Mouse (Mus musculus): ENCODE results near the gene Cnn3. TPM values are rescaled to one million over a fixed set of nuclear protein-coding genes. Genes with fewer than 3 reads are reported as not detected.
A peak's percentile ranks its signal among the peaks of the same experiment; 100 is the strongest.

Cnn3 gene
- polyA plus RNA-seq, 1 experiment from 2014 or later = 436 TPM

DNA sequence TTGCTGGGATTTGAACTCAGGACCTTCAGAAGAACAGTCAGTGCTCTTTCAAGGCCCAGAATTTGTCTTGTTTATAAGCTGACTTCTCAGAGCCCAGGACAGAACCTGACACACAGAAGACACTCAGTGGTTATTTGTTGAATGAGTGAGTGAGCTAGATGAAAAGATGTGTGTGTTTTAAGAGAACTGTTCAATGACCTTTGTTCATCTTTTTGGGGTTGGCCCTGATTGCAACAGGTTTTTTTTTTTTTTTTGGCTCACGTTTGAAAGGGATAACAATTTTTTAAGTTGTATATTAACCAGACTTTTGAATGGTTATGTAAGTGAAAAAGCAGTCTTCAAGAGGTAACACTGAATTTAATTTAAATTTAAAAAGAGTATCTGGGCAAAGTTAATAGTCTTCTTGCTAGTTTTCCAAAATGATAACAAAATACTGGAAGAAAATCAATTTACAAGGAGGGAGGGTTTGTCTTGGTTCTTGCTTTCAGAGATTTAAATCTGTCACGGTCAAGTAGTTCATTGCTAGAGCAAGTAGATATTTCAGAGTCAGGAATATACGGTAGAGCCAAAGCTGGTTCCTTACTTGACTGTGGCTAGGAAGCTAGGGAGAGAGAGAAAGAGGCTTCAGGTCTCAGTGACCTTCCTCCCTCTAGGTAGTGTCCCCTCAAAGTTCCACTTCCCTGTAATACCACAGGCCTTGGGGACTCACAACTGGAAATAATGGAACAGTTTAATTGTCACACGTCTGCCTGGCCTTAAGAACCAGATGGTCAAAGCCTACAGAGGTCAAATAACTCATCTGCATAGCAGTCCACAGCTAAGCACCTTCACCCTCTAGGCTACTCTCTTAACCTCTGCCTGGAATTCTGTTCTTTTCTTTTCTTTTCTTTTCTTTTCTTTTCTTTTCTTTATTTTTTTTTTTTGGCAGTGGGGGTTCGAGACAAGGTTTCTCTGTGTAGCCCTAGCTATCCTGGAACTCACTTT is 9.8 kb upstream of the Cnn3 start:
- Histone ChIP-seq H3K9ac (no peak overlapping the region), H3K9me3 (ENCODE audit: control insufficient read depth, low read length) (no peaks in the 10 kb centered on the region), H3K4me3 (replicated peaks; ENCODE audit: low read length) (no peak overlapping the region), H3K4me2 (replicated peaks) (no peak overlapping the region), H3K4me1 (replicated peaks; ENCODE audit: control insufficient read depth, insufficient read depth, low read length) (no peaks in the 10 kb centered on the region), H3K27ac (no peak overlapping the region), H3K36me3 (replicated peaks; ENCODE audit: control insufficient read depth, insufficient read depth) (no peaks in the 10 kb centered on the region), H3K27me3 (ENCODE audit: control insufficient read depth, insufficient read depth, low read length) (no peaks in the 10 kb centered on the region)
- 67% methylated on average over 5 of the region's 5 CpGs for WGBS
- ATAC-seq (ENCODE audit: low FRiP score) = no peak
- no peak for DNase-seq (ENCODE audit: low spot score)

DNA sequence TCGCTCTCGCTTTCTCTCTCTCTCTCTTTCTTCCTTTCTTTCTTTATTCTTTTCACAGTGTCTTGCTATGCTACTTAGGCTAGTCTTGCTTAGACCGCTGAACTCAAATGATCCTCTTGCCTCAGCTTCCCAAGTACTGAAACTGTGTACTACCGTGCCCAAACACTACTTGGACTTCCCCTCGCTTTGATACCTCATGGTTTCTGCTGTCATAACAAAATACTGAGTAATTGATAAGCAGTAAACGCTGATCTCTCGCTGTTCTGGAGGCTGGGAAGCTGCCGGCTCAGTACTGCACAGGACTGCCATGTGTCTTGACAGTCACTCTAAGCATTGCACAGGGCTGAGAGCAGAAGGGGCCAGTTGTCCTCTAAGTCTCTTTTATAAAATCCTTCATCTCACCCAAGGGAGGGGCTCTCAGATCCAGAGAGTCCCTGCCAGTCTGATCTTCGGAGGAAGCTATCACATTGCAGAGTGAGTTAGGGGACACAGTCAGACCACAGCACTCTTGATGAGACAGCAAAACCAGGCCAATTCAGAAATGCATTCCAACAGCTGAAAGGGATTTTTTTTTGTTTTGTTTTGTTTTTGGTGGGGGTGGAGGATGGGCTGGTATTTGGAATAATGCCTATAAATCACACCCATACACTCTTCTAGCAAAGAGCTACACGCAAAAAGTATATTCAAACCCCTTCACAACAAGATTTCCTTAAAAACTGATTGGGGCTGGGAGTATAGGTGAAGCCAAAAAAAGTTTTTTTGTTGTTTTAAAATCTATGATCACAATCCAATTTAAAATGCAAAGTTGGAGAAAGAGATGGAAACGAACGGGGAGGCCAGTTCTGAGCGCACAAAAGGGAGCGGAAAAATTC is 8.7 kb upstream of the Cnn3 start:
- no peaks in the 10 kb centered on the region for H3K36me3 ChIP-seq (replicated peaks; ENCODE audit: control insufficient read depth, insufficient read depth)
- ATAC-seq (ENCODE audit: low FRiP score) (peak; percentile 17; the same call in 1 of the 2 replicates), DNase-seq (ENCODE audit: low spot score) (no peak)
- no peak overlapping the region for H3K27ac ChIP-seq
- WGBS = 40% methylated on average over 14 of the region's 14 CpGs
- H3K9ac ChIP-seq = no peak overlapping the region
- H3K4me3 ChIP-seq (replicated peaks; ENCODE audit: low read length) = no peak overlapping the region
- no peaks in the 10 kb centered on the region for H3K27me3 ChIP-seq (ENCODE audit: control insufficient read depth, insufficient read depth, low read length)
- no peak overlapping the region for H3K4me2 ChIP-seq (replicated peaks)
- no peaks in the 10 kb centered on the region for H3K4me1 ChIP-seq (replicated peaks; ENCODE audit: control insufficient read depth, insufficient read depth, low read length)
- H3K9me3 ChIP-seq (ENCODE audit: control insufficient read depth, low read length) = no peaks in the 10 kb centered on the region

DNA sequence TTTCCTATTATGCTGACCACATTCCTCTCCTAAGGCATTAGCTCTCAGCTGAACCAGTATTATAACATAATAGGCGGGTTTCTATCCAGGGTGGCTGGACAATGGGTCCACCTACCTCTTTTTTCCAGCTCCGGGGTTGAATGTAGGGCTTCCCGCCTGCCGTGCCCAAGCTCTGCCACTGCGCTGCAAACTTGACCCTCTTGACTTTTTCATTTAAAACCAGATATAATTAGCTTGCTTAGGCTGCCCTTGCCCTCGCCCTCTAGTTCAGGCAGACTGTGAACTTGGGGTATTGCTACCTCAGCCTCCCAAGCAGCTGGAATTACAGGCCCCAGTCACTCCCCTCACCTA is 8.1 kb upstream of the Cnn3 start:
- ATAC-seq (ENCODE audit: low FRiP score) (no peak), DNase-seq (ENCODE audit: low spot score) (no peak)
- H3K4me1 ChIP-seq (replicated peaks; ENCODE audit: control insufficient read depth, insufficient read depth, low read length) = no peaks in the 10 kb centered on the region
- H3K36me3 ChIP-seq (replicated peaks; ENCODE audit: control insufficient read depth, insufficient read depth) = no peaks in the 10 kb centered on the region
- no peaks in the 10 kb centered on the region for H3K27me3 ChIP-seq (ENCODE audit: control insufficient read depth, insufficient read depth, low read length)
- H3K9ac ChIP-seq = no peak overlapping the region
- WGBS = 10% methylated on average over 6 of the region's 6 CpGs
- no peak overlapping the region for H3K4me2 ChIP-seq (replicated peaks)
- H3K4me3 ChIP-seq (replicated peaks; ENCODE audit: low read length) = no peak overlapping the region
- H3K9me3 ChIP-seq (ENCODE audit: control insufficient read depth, low read length) = no peaks in the 10 kb centered on the region
- no peak overlapping the region for H3K27ac ChIP-seq

DNA sequence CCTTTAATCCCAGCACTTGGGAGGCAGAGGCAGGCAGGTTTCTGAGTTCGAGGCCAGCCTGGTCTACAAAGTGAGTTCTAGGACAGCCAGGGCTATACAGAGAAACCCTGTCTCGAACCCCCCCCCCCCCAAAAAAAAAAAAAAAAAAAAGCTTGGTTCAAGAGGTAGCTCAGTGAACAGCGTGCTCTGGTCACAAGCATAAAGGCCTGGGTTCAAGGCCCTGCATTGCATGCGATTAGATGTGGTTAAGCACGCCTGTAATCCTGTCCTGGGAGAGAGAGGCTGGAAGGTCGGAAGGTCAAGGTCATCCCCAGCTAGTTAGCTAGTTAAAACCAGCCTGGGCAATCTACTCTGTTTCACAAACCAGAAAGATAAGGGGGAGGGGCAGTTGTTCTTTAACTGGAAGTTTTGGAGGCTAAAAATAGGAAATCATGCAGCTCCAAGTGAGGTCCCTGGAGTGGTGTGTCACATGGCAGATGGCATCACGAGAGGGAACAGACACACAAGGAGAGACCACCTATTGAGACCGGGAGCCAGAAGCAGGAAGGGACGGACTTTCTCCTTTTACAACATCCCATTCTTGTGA is 7.4 kb upstream of the Cnn3 start:
- ATAC-seq (ENCODE audit: low FRiP score) = 0 out of 2 replicates have a peak, but pooled peaks have one; percentile 51
- DNase-seq (ENCODE audit: low spot score) = no peak
- H3K4me2 ChIP-seq (replicated peaks) = no peak overlapping the region
- no peaks in the 10 kb centered on the region for H3K27me3 ChIP-seq (ENCODE audit: control insufficient read depth, insufficient read depth, low read length)
- no peaks in the 10 kb centered on the region for H3K36me3 ChIP-seq (replicated peaks; ENCODE audit: control insufficient read depth, insufficient read depth)
- no peak overlapping the region for H3K9ac ChIP-seq
- no peak overlapping the region for H3K27ac ChIP-seq
- no peaks in the 10 kb centered on the region for H3K9me3 ChIP-seq (ENCODE audit: control insufficient read depth, low read length)
- WGBS = 85% methylated on average over 9 of the region's 9 CpGs
- H3K4me3 ChIP-seq (replicated peaks; ENCODE audit: low read length) = no peak overlapping the region
- no peaks in the 10 kb centered on the region for H3K4me1 ChIP-seq (replicated peaks; ENCODE audit: control insufficient read depth, insufficient read depth, low read length)

DNA sequence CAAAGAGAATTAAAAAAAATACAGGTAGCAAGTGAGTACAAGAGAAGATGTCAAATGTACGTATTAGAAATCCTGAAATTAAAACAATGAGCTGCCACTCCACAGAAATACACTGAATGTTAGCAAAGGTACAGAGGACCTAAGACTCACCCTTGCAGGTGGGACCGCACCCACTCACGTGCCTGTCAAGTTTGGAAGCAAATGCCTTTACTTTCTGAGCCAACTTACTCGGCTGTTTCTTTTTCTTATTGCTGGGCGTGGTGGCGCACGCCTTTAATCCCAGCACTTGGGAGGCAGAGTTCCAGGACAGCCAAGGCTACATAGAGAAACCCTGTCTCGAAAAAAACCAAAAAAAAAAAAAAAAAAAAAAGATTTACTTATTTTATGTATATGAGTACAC is 3.9 kb upstream of the Cnn3 start:
- DNase-seq (ENCODE audit: low spot score) = no peak
- ATAC-seq (ENCODE audit: low FRiP score) = no peak
- Histone ChIP-seq H3K9ac (no peak overlapping the region), H3K4me3 (replicated peaks; ENCODE audit: low read length) (no peak overlapping the region), H3K9me3 (ENCODE audit: control insufficient read depth, low read length) (no peaks in the 10 kb centered on the region), H3K27me3 (ENCODE audit: control insufficient read depth, insufficient read depth, low read length) (no peaks in the 10 kb centered on the region), H3K36me3 (replicated peaks; ENCODE audit: control insufficient read depth, insufficient read depth) (no peaks in the 10 kb centered on the region), H3K4me1 (replicated peaks; ENCODE audit: control insufficient read depth, insufficient read depth, low read length) (no peaks in the 10 kb centered on the region), H3K27ac (no peak overlapping the region), H3K4me2 (replicated peaks) (no peak overlapping the region)
- 85% methylated on average over 8 of the region's 8 CpGs for WGBS

DNA sequence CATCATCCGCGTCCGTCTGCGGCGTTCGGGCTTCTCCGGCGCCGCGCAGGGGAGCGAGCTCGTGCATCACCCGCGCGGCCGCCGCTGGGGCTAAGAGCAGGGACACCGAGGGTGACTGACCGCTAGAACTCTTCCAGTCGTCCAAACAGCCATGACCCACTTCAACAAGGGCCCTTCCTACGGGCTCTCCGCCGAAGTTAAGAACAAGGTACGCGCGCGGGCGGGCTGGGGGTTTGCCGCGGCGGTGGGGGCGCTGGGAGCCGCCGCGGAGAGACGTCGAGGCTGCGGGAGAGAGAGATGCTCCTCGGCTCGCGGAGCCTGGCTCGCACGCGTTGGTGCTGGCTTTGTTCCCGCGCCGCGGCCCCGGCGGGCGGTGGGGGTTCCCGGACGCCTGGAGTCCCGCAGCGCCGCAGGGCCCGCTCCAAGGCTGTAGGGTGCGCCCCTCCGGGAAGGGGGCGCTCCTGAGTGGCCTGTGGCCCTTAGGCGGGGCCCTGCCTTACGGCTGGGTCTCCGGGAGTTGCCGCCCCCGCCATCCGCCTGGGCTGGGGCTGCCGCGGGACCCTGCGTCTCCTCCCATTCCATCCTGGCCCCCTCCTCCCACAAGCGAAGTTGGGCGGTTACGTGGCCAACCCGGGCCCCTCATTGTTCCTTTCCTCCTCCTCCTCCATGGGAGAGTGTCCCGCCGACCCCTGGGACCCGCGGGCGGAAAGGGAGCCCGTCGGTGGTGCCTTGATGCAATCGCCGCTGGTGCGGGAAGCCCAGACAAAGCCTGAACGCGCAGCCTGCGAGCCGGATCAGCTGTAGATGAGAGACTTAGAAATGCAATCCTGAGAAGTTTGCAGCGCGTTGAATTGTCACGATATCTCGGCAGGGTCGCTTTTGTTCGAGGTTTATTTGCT is 573 bp downstream of the Cnn3 start:
- Histone ChIP-seq H3K27ac (peak overlapping the region; percentile 95), H3K4me2 (replicated peaks) (peak overlapping the region; percentile 72), H3K9ac (peak overlapping the region; percentile 98), H3K4me1 (replicated peaks; ENCODE audit: control insufficient read depth, insufficient read depth, low read length) (peaks cover 34% of the 10 kb centered on the region), H3K4me3 (replicated peaks; ENCODE audit: low read length) (peak overlapping the region; percentile 91), H3K9me3 (ENCODE audit: control insufficient read depth, low read length) (no peaks in the 10 kb centered on the region), H3K27me3 (ENCODE audit: control insufficient read depth, insufficient read depth, low read length) (no peaks in the 10 kb centered on the region), H3K36me3 (replicated peaks; ENCODE audit: control insufficient read depth, insufficient read depth) (no peaks in the 10 kb centered on the region)
- ATAC-seq (ENCODE audit: low FRiP score) (peak; percentile 70), DNase-seq (ENCODE audit: low spot score) (peak; percentile 72)
- WGBS = under 1% methylated on average over 89 of the region's 93 CpGs

DNA sequence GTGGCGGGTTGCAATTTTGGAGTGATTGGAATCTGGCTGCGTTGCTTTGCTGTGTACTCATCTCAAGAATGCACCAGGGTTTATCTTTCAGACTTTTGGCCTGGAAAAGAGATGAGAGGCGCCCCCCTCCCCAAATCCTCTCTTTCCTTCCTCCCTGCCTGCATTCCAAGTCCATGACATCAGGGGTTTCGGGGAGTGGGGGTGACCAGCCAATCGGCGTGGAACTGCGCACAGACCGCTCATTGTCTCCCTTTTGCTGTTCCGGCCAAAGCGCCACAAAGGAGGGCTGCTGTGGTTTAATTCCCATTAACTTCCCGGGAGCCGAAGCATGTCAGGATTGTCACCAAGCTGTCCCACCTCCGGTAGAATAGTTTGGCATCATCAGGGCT is 1.2 kb downstream of the Cnn3 start:
- Histone ChIP-seq H3K27me3 (ENCODE audit: control insufficient read depth, insufficient read depth, low read length) (no peaks in the 10 kb centered on the region), H3K4me1 (replicated peaks; ENCODE audit: control insufficient read depth, insufficient read depth, low read length) (peaks cover 36% of the 10 kb centered on the region), H3K27ac (peak overlapping the region; percentile 95), H3K36me3 (replicated peaks; ENCODE audit: control insufficient read depth, insufficient read depth) (no peaks in the 10 kb centered on the region), H3K4me2 (replicated peaks) (peak overlapping the region; percentile 72), H3K4me3 (replicated peaks; ENCODE audit: low read length) (peak overlapping the region; percentile 91), H3K9me3 (ENCODE audit: control insufficient read depth, low read length) (no peaks in the 10 kb centered on the region), H3K9ac (peak overlapping the region; percentile 98)
- DNase-seq (ENCODE audit: low spot score) = peak; percentile 78
- under 1% methylated on average over 13 of the region's 13 CpGs for WGBS
- ATAC-seq (ENCODE audit: low FRiP score) = peak; percentile 71

DNA sequence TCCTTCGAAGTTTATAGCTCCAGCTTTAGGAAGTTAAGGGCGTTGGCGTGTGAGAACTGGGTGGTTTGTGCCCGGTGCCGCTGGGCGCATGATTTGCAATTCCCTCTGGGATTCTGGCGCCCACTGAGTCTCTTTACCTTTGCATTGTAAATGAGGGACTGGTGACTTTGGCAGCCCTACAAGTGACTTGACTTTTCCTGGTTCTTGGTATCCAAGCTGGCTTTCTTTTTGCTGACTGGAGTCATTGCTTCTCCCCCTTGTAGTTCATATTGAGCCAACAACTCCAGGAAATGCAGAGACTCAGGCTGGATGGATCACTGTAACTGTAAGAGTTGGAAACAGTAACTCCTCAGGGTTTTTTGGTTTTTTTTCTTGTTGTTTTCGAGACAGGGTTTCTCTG is 1.9 kb downstream of the Cnn3 start:
- no peak for ATAC-seq (ENCODE audit: low FRiP score)
- peak overlapping the region; percentile 98 for H3K9ac ChIP-seq
- H3K4me1 ChIP-seq (replicated peaks; ENCODE audit: control insufficient read depth, insufficient read depth, low read length) = peaks cover 38% of the 10 kb centered on the region
- no peaks in the 10 kb centered on the region for H3K9me3 ChIP-seq (ENCODE audit: control insufficient read depth, low read length)
- peak overlapping the region; percentile 72 for H3K4me2 ChIP-seq (replicated peaks)
- H3K4me3 ChIP-seq (replicated peaks; ENCODE audit: low read length) = peak overlapping the region; percentile 91
- no peak for DNase-seq (ENCODE audit: low spot score)
- no peaks in the 10 kb centered on the region for H3K27me3 ChIP-seq (ENCODE audit: control insufficient read depth, insufficient read depth, low read length)
- H3K36me3 ChIP-seq (replicated peaks; ENCODE audit: control insufficient read depth, insufficient read depth) = no peaks in the 10 kb centered on the region
- peak overlapping the region; percentile 95 for H3K27ac ChIP-seq
- 7% methylated on average over 8 of the region's 8 CpGs for WGBS

Measured in hindbrain, embryonic 14.5 days (tissue).